Mouse (Mus musculus): ENCODE results near the gene Map3k5. TPM values are rescaled to one million over a fixed set of nuclear protein-coding genes. Genes with fewer than 3 reads are reported as not detected.

Gene Map3k5
- polyA plus RNA-seq, 1 experiment = 2.2 TPM

DNA sequence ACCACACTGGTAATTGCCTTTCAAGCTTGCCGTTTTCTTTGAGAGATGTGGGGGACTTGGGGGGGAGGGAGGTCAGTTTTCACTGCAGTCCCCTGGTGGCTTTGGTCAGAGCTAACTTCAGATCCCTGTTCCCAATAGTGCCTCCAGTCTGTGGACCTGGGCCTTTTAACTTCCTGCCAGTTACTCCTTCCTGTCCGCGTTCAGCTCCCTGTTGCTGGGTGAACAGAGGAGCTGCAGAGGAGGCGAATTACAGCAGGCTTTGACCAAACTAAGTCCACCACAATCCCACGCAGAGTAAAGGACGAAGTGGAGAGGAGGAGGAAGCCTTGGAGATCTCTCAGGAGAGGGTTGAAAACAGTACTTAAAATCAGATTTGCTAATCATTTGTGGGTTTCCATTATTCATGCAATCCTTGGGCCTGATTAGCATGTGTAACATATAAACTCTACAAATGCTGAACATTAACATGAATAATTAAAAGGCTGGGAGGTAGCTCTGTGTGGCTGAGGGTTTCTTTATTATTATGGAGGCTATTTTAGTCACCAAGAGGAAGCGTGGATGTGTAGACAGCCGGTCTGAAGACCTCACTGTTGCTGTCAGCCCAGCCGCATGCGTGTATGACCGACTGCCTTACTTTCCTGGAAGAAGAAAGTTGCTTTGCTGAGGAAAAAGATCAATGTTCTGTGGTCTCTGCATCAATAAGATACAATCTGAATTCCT is 247.6 kb downstream of the Map3k5 start:
- no peaks in the 10 kb centered on the region for H3K36me3 ChIP-seq (ENCODE audit: control insufficient read depth, insufficient read depth, low read length)
- H3K4me3 ChIP-seq (ENCODE audit: low read depth, low read length) = no peak overlapping the region
- 74% methylated on average over 11 of the region's 11 CpGs for WGBS
- no peaks in the 10 kb centered on the region for H3K27me3 ChIP-seq (ENCODE audit: control insufficient read depth, insufficient read depth, low read length)
- H3K27ac ChIP-seq (ENCODE audit: insufficient read depth, low read depth, low read length) = no peak overlapping the region
- TF ChIP-seq POLR2A (IDR thresholded peaks at IDR 0.05; ENCODE audit: low read depth, low read length) (no peak), CTCF (IDR thresholded peaks at IDR 0.05; ENCODE audit: extremely low read depth, insufficient read length, insufficient replicate concordance, low read depth, low read length) (no peak)
- peaks cover 32% of the 10 kb centered on the region for H3K4me1 ChIP-seq (ENCODE audit: control insufficient read depth, insufficient read depth, insufficient read length, low read length)

DNA sequence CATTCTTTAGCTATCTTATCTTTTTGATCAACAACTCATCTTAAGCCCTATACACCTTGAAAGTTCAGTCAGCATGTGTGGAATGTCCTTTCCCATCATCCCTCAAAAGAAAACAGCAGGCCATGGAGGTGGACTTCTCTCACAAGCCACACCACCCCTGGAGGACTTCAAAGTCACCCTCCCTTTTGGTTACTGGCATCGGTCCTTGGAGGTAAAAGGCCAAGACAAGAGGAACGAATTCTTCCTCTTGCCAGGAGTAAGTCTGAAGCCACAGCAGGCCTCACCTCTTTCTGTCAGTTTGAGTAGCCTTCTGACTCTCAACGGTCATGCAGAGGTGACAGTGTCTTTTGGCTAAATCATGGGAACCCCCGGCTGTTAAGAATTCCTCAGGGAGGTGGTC is 250.1 kb downstream of the Map3k5 start:
- Histone ChIP-seq H3K4me1 (ENCODE audit: control insufficient read depth, insufficient read depth, insufficient read length, low read length) (peaks cover 32% of the 10 kb centered on the region), H3K27ac (ENCODE audit: insufficient read depth, low read depth, low read length) (no peak overlapping the region), H3K27me3 (ENCODE audit: control insufficient read depth, insufficient read depth, low read length) (no peaks in the 10 kb centered on the region), H3K36me3 (ENCODE audit: control insufficient read depth, insufficient read depth, low read length) (no peaks in the 10 kb centered on the region), H3K4me3 (ENCODE audit: low read depth, low read length) (no peak overlapping the region)
- TF ChIP-seq POLR2A (IDR thresholded peaks at IDR 0.05; ENCODE audit: low read depth, low read length) (no peak), CTCF (IDR thresholded peaks at IDR 0.05; ENCODE audit: extremely low read depth, insufficient read length, insufficient replicate concordance, low read depth, low read length) (no peak)
- 47% methylated on average over 4 of the region's 4 CpGs for WGBS

DNA sequence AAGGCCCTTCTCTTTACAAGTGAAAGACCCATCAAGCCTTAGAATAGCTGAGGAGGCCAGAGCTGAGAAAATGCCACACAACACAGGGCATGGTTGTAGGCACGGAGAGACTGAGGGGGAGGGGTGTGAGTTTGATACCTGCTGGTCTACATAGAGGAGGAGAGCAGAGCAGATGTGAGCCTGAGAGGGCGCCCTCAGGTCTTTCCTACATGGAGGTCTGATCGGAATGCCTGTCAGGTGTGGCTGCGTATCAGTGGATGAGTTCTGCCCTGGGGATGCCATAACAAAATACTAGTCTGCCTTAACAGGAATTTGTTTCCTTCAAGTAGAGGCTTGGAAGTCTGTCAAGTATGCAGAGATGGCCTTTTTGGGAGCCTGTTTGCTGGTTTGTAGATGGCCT is 251.0 kb downstream of the Map3k5 start:
- Histone ChIP-seq H3K27me3 (ENCODE audit: control insufficient read depth, insufficient read depth, low read length) (no peaks in the 10 kb centered on the region), H3K4me1 (ENCODE audit: control insufficient read depth, insufficient read depth, insufficient read length, low read length) (peaks cover 33% of the 10 kb centered on the region), H3K4me3 (ENCODE audit: low read depth, low read length) (no peak overlapping the region), H3K27ac (ENCODE audit: insufficient read depth, low read depth, low read length) (no peak overlapping the region), H3K36me3 (ENCODE audit: control insufficient read depth, insufficient read depth, low read length) (no peaks in the 10 kb centered on the region)
- TF ChIP-seq POLR2A (IDR thresholded peaks at IDR 0.05; ENCODE audit: low read depth, low read length) (no peak), CTCF (IDR thresholded peaks at IDR 0.05; ENCODE audit: extremely low read depth, insufficient read length, insufficient replicate concordance, low read depth, low read length) (no peak)
- 87% methylated on average over 4 of the region's 4 CpGs for WGBS

GRCm38 (mm10) chr10:20185806-20186205 is 251.5 kb downstream of the Map3k5 start:
- H3K27me3 ChIP-seq (ENCODE audit: control insufficient read depth, insufficient read depth, low read length) = no peaks in the 10 kb centered on the region
- TF ChIP-seq POLR2A (IDR thresholded peaks at IDR 0.05; ENCODE audit: low read depth, low read length) (no peak), CTCF (IDR thresholded peaks at IDR 0.05; ENCODE audit: extremely low read depth, insufficient read length, insufficient replicate concordance, low read depth, low read length) (no peak)
- no peaks in the 10 kb centered on the region for H3K36me3 ChIP-seq (ENCODE audit: control insufficient read depth, insufficient read depth, low read length)
- 95% methylated on average over 2 of the region's 2 CpGs for WGBS
- no peak overlapping the region for H3K4me3 ChIP-seq (ENCODE audit: low read depth, low read length)
- peaks cover 30% of the 10 kb centered on the region for H3K4me1 ChIP-seq (ENCODE audit: control insufficient read depth, insufficient read depth, insufficient read length, low read length)
- H3K27ac ChIP-seq (ENCODE audit: insufficient read depth, low read depth, low read length) = peak overlapping the region; percentile 93

DNA sequence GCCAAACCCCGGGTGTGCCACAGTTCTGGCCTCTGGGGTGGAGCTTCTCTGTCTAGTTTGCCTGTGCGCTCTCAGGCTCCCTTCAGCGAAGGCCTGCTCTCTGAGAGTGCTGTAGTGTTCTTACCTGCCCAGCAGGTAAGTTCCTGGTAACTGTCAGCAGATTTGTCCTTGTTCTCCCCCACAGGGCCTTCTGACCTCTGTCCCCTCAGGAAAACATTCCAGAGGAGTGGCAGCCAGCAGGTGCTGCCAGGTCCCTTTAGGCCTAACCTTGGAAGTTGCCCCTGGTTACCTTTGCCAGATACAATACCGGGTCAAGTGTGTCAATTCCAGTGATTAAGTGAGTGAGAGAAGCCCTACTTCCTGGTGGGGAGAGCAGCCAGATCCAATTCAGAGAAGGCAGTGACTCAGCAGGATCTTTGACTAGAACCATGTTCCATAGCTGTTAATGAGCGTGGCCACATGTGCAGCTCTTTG is 252.6 kb downstream of the Map3k5 start:
- Histone ChIP-seq H3K4me1 (ENCODE audit: control insufficient read depth, insufficient read depth, insufficient read length, low read length) (peaks cover 23% of the 10 kb centered on the region), H3K4me3 (ENCODE audit: low read depth, low read length) (no peak overlapping the region), H3K27me3 (ENCODE audit: control insufficient read depth, insufficient read depth, low read length) (no peaks in the 10 kb centered on the region), H3K27ac (ENCODE audit: insufficient read depth, low read depth, low read length) (peak overlapping the region; percentile 93), H3K36me3 (ENCODE audit: control insufficient read depth, insufficient read depth, low read length) (no peaks in the 10 kb centered on the region)
- TF ChIP-seq CTCF (IDR thresholded peaks at IDR 0.05; ENCODE audit: extremely low read depth, insufficient read length, insufficient replicate concordance, low read depth, low read length) (no peak), POLR2A (IDR thresholded peaks at IDR 0.05; ENCODE audit: low read depth, low read length) (peak; percentile 34; the same call in 1 of the 2 replicates)
- WGBS = 34% methylated on average over 5 of the region's 5 CpGs

- peak overlapping the region; percentile 51; the same call in 1 of the 2 replicates for H3K27ac ChIP-seq (ENCODE audit: insufficient read depth, low read depth, low read length)
- TF ChIP-seq POLR2A (IDR thresholded peaks at IDR 0.05; ENCODE audit: low read depth, low read length) = no peak
- TF ChIP-seq CTCF (IDR thresholded peaks at IDR 0.05; ENCODE audit: extremely low read depth, insufficient read length, insufficient replicate concordance, low read depth, low read length) = no peak
- no peak overlapping the region for H3K4me3 ChIP-seq (ENCODE audit: low read depth, low read length)
- no peaks in the 10 kb centered on the region for H3K36me3 ChIP-seq (ENCODE audit: control insufficient read depth, insufficient read depth, low read length)
- no peaks in the 10 kb centered on the region for H3K27me3 ChIP-seq (ENCODE audit: control insufficient read depth, insufficient read depth, low read length)
- 61% methylated on average over 6 of the region's 6 CpGs for WGBS
- peaks cover 23% of the 10 kb centered on the region; the same call in 1 of the 2 replicates for H3K4me1 ChIP-seq (ENCODE audit: control insufficient read depth, insufficient read depth, insufficient read length, low read length)
Observed at GRCm38 (mm10) chr10:20190139-20190747, 256.0 kb downstream of the Map3k5 start.

Other genes starting within 250 kb of the Map3k5 start
- gene Il20ra, start 221.9 kb upstream of the Map3k5 start, polyA plus RNA-seq (2012; rRNA removed) = not detected in 2 replicates
- 0.94 and 1.0 TPM in 2 replicates for gene Slc35d3, start 83.0 kb upstream of the Map3k5 start, polyA plus RNA-seq (2012; rRNA removed)
- 10.3 and 26.1 TPM in 2 replicates for gene Pex7, start 26.8 kb upstream of the Map3k5 start, polyA plus RNA-seq (2012; rRNA removed)
- 25.4 and 40.8 TPM in 2 replicates for gene Map7, start 214.0 kb downstream of the Map3k5 start, polyA plus RNA-seq (2012; rRNA removed)